Mouse (Mus musculus) macrophage (primary cell): ENCODE results near the gene Wipf1. TPM values are rescaled to one million over a fixed set of nuclear protein-coding genes. Genes with fewer than 3 reads are reported as not detected.

Experiments used
- polyA plus RNA-seq: library from polyadenylated mRNA; stranded (reverse); fragments of 250-400 nt; gene quantifications from 3 replicates; pipeline ENCODE4 v1.2.4, GENCODE M21; 2018; ENCODE audit warnings: inconsistent platforms

The Wipf1 gene
- polyA plus RNA-seq, 1 experiment from 2014 or later, result 121 TPM

Other genes starting within 250 kb of the Wipf1 start
- gene Scrn3, start 217.1 kb downstream of the Wipf1 start, polyA plus RNA-seq, result 13.3 to 14.9 TPM (median 14.0 TPM) in 3 replicates
- 14.0 to 40.4 TPM (median 25.0 TPM) in 3 replicates for gene Cir1, start 217.0 kb downstream of the Wipf1 start, polyA plus RNA-seq
- 3.1 to 33.1 TPM (median 20.6 TPM) in 3 replicates for gene Gpr155, start 143.2 kb downstream of the Wipf1 start, polyA plus RNA-seq
- not detected in 3 replicates for gene Chrna1, start 50.6 kb upstream of the Wipf1 start, polyA plus RNA-seq
- gene Chn1, start 245.6 kb upstream of the Wipf1 start, polyA plus RNA-seq, result not detected in 3 replicates